Mouse (Mus musculus): Measurements from ENCODE around the gene Gm9922.

Gm9922 gene

GRCm38 (mm10) chr14:101762267-101762666, 32.7 kb upstream of the Gm9922 start:
- Histone ChIP-seq H3K9me3 (ENCODE audit: low read length) (no peaks in the 10 kb centered on the region), H3K4me3 (replicated peaks; ENCODE audit: low read length) (no peak overlapping the region), H3K4me1 (replicated peaks; ENCODE audit: low read depth, low read length) (peaks cover 10% of the 10 kb centered on the region; the same call in 1 of the 2 replicates), H3K36me3 (ENCODE audit: insufficient read depth, low read length) (no peaks in the 10 kb centered on the region), H3K27me3 (ENCODE audit: insufficient read depth, low read length) (no peaks in the 10 kb centered on the region)
- TF ChIP-seq CTCF (conservative IDR thresholded peaks at IDR 0.05; ENCODE audit: low read length) (peak; percentile 12), NANOG (IDR thresholded peaks at IDR 0.05; ENCODE audit: borderline replicate concordance, low read length) (no peak)

- H3K27me3 ChIP-seq (ENCODE audit: insufficient read depth, low read length), result no peaks in the 10 kb centered on the region
- H3K9me3 ChIP-seq (ENCODE audit: low read length), result no peaks in the 10 kb centered on the region
- TF ChIP-seq POU5F1 (IDR thresholded peaks at IDR 0.05; ENCODE audit: borderline replicate concordance, low read length) (no peak), NANOG (IDR thresholded peaks at IDR 0.05; ENCODE audit: borderline replicate concordance, low read length) (no peak), CTCF (conservative IDR thresholded peaks at IDR 0.05; ENCODE audit: low read length) (no peak)
- H3K36me3 ChIP-seq (ENCODE audit: insufficient read depth, low read length), result no peaks in the 10 kb centered on the region
- no peak overlapping the region for H3K4me3 ChIP-seq (replicated peaks; ENCODE audit: low read length)
- peaks cover 10% of the 10 kb centered on the region for H3K4me1 ChIP-seq (replicated peaks; ENCODE audit: low read depth, low read length)
Measured at GRCm38 (mm10) chr14:101755425-101755824, 25.8 kb upstream of the Gm9922 start.

- no peaks in the 10 kb centered on the region for H3K9me3 ChIP-seq (ENCODE audit: low read length)
- H3K4me3 ChIP-seq (replicated peaks; ENCODE audit: low read length), result no peak overlapping the region
- no peaks in the 10 kb centered on the region for H3K36me3 ChIP-seq (ENCODE audit: insufficient read depth, low read length)
- H3K4me1 ChIP-seq (replicated peaks; ENCODE audit: low read depth, low read length), result no peaks in the 10 kb centered on the region; the same call in 1 of the 2 replicates
- TF ChIP-seq NANOG (IDR thresholded peaks at IDR 0.05; ENCODE audit: borderline replicate concordance, low read length) (no peak), CTCF (conservative IDR thresholded peaks at IDR 0.05; ENCODE audit: low read length) (no peak), POU5F1 (IDR thresholded peaks at IDR 0.05; ENCODE audit: borderline replicate concordance, low read length) (no peak)
- no peaks in the 10 kb centered on the region for H3K27me3 ChIP-seq (ENCODE audit: insufficient read depth, low read length)
Measured at GRCm38 (mm10) chr14:101750910-101751309, 21.3 kb upstream of the Gm9922 start.

- Histone ChIP-seq H3K4me1 (replicated peaks; ENCODE audit: low read depth, low read length) (no peaks in the 10 kb centered on the region), H3K9me3 (ENCODE audit: low read length) (no peaks in the 10 kb centered on the region), H3K36me3 (ENCODE audit: insufficient read depth, low read length) (no peaks in the 10 kb centered on the region), H3K27me3 (ENCODE audit: insufficient read depth, low read length) (no peaks in the 10 kb centered on the region), H3K4me3 (replicated peaks; ENCODE audit: low read length) (no peak overlapping the region)
- TF ChIP-seq NANOG (IDR thresholded peaks at IDR 0.05; ENCODE audit: borderline replicate concordance, low read length), result no peak
- TF ChIP-seq POU5F1 (IDR thresholded peaks at IDR 0.05; ENCODE audit: borderline replicate concordance, low read length), result no peak
- TF ChIP-seq CTCF (conservative IDR thresholded peaks at IDR 0.05; ENCODE audit: low read length), result no peak
Measured at GRCm38 (mm10) chr14:101748436-101748835, 18.8 kb upstream of the Gm9922 start.

GRCm38 (mm10) chr14:101747811-101748210, 18.2 kb upstream of the Gm9922 start:
- no peak overlapping the region for H3K4me3 ChIP-seq (replicated peaks; ENCODE audit: low read length)
- H3K9me3 ChIP-seq (ENCODE audit: low read length), result no peaks in the 10 kb centered on the region
- no peaks in the 10 kb centered on the region for H3K4me1 ChIP-seq (replicated peaks; ENCODE audit: low read depth, low read length)
- no peak for TF ChIP-seq POU5F1 (IDR thresholded peaks at IDR 0.05; ENCODE audit: borderline replicate concordance, low read length)
- TF ChIP-seq CTCF (conservative IDR thresholded peaks at IDR 0.05; ENCODE audit: low read length), result no peak
- TF ChIP-seq NANOG (IDR thresholded peaks at IDR 0.05; ENCODE audit: borderline replicate concordance, low read length), result no peak
- no peaks in the 10 kb centered on the region for H3K27me3 ChIP-seq (ENCODE audit: insufficient read depth, low read length)
- H3K36me3 ChIP-seq (ENCODE audit: insufficient read depth, low read length), result no peaks in the 10 kb centered on the region

GRCm38 (mm10) chr14:101746635-101747034, 17.0 kb upstream of the Gm9922 start:
- H3K9me3 ChIP-seq (ENCODE audit: low read length), result no peaks in the 10 kb centered on the region
- H3K36me3 ChIP-seq (ENCODE audit: insufficient read depth, low read length), result no peaks in the 10 kb centered on the region
- H3K4me3 ChIP-seq (replicated peaks; ENCODE audit: low read length), result no peak overlapping the region
- no peaks in the 10 kb centered on the region for H3K27me3 ChIP-seq (ENCODE audit: insufficient read depth, low read length)
- TF ChIP-seq POU5F1 (IDR thresholded peaks at IDR 0.05; ENCODE audit: borderline replicate concordance, low read length), result no peak
- no peak for TF ChIP-seq NANOG (IDR thresholded peaks at IDR 0.05; ENCODE audit: borderline replicate concordance, low read length)
- TF ChIP-seq CTCF (conservative IDR thresholded peaks at IDR 0.05; ENCODE audit: low read length), result no peak
- 0 out of 2 replicates have a peak, but pooled peaks cover 3% of the 10 kb centered on the region for H3K4me1 ChIP-seq (replicated peaks; ENCODE audit: low read depth, low read length)

- Histone ChIP-seq H3K27me3 (ENCODE audit: insufficient read depth, low read length) (no peaks in the 10 kb centered on the region), H3K36me3 (ENCODE audit: insufficient read depth, low read length) (no peaks in the 10 kb centered on the region), H3K4me1 (replicated peaks; ENCODE audit: low read depth, low read length) (peaks cover 21% of the 10 kb centered on the region), H3K9me3 (ENCODE audit: low read length) (no peaks in the 10 kb centered on the region), H3K4me3 (replicated peaks; ENCODE audit: low read length) (no peak overlapping the region)
- TF ChIP-seq NANOG (IDR thresholded peaks at IDR 0.05; ENCODE audit: borderline replicate concordance, low read length) (no peak), POU5F1 (IDR thresholded peaks at IDR 0.05; ENCODE audit: borderline replicate concordance, low read length) (no peak), CTCF (conservative IDR thresholded peaks at IDR 0.05; ENCODE audit: low read length) (no peak)
Measured at GRCm38 (mm10) chr14:101737501-101737900, 7.9 kb upstream of the Gm9922 start.

GRCm38 (mm10) chr14:101733542-101734303, 4.1 kb upstream of the Gm9922 start:
- Histone ChIP-seq H3K4me1 (replicated peaks; ENCODE audit: low read depth, low read length) (peaks cover 32% of the 10 kb centered on the region), H3K9me3 (ENCODE audit: low read length) (no peaks in the 10 kb centered on the region), H3K27me3 (ENCODE audit: insufficient read depth, low read length) (peaks cover 23% of the 10 kb centered on the region), H3K4me3 (replicated peaks; ENCODE audit: low read length) (no peak overlapping the region), H3K36me3 (ENCODE audit: insufficient read depth, low read length) (no peaks in the 10 kb centered on the region)
- TF ChIP-seq POU5F1 (IDR thresholded peaks at IDR 0.05; ENCODE audit: borderline replicate concordance, low read length), result no peak
- TF ChIP-seq CTCF (conservative IDR thresholded peaks at IDR 0.05; ENCODE audit: low read length), result no peak
- TF ChIP-seq NANOG (IDR thresholded peaks at IDR 0.05; ENCODE audit: borderline replicate concordance, low read length), result no peak
